24 mouse cellular contexts compared by ENCODE assay signal in the genomic region with DNA sequence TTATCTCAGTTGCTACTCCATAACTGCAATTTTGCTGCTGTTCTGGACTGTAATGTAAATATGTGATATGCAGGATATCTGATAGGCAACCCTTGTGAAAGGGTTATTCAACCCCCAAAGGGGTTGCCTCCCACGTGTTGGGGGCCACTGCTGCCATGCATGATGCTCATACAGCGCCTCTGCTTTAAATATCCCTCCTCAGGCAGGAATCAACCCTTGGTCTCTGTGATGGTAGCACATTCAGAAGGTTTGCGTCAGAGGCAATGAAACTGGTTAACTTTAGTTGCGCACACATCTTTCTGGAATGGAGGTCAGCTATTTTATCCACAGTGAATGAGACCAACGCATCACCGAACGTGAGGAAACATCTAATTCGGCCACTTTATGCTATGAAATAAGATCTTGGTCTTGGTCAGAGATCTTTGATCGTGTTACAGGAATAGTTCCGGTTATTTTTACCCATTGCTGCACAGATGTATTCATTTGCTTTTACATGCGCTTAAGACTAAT.
A peak's percentile ranks its signal among the peaks of the same experiment; 100 is the strongest.
DNase-seq lines count a peak whose midpoint lies in the region; ATAC-seq and TF ChIP-seq lines count a peak whose summit lies in the region.
"Had no signal": no experiment of that assay in that cellular context is flagged by ENCODE, and none has a peak within 500 bp of the region (broad histone marks: within the 10 kb centered on the region; RNA-seq: fewer than 3 reads in every experiment).

No protein-coding gene starts in this region.

- H3K4me3 ChIP-seq in embryonic facial prominence, embryonic 14.5 days (ENCODE audit: low read depth, low read length): no peak overlapping the region
- no peak overlapping the region for H3K4me3 ChIP-seq in embryonic facial prominence, embryonic 10.5 days
- H3K4me3 ChIP-seq in gastrocnemius, adult 2 months: no peak overlapping the region
- H3K4me3 ChIP-seq: embryonic facial prominence, embryonic 12.5 days; embryonic facial prominence, embryonic 15.5 days; erythroblast, embryonic 14.5 days; forebrain, embryonic 10.5 days; forebrain, embryonic 12.5 days had no signal

- peak; percentile 23 for DNase-seq in embryonic facial prominence, embryonic 14.5 days (ENCODE audit: low spot score)
- DNase-seq in embryonic facial prominence, embryonic 10.5 days (ENCODE audit: low spot score): no peak
- peak; percentile 53 for DNase-seq in gastrocnemius, adult 2 months
- no peak for DNase-seq in gastrocnemius, postnatal 25 days
- DNase-seq in A20 (ENCODE audit: low read depth, low spot score): peak; percentile 71
- DNase-seq in skeletal muscle tissue, adult 2 months (ENCODE audit: low read depth, low spot score): peak; percentile 70
- no peak for DNase-seq in neural tube, embryonic 10.5 days (ENCODE audit: extremely low spot score, low spot score)
- DNase-seq: adrenal gland, adult 2 months; adrenal gland, postnatal 10 days; adrenal gland, postnatal 25 days; cerebellum, adult 11 months; cerebellum, adult 18-20 months; cerebellum, adult 8-10 months; cerebellum, adult 9-11 months; cerebellum, postnatal 14 days; cerebellum, postnatal 36 days; embryo, embryonic 11 days had no signal

- ATAC-seq in embryonic facial prominence, embryonic 14.5 days (ENCODE audit: low read depth): no peak
- ATAC-seq: forebrain, embryonic 14.5 days; forebrain, embryonic 16.5 days had no signal

- WGBS in embryonic facial prominence, embryonic 14.5 days: 77% methylated on average over 11 of the region's 11 CpGs
- 88% methylated on average over 11 of the region's 11 CpGs for WGBS in embryonic facial prominence, embryonic 10.5 days

- H3K27me3 ChIP-seq in embryonic facial prominence, embryonic 14.5 days (replicated peaks; ENCODE audit: control insufficient read depth, insufficient read depth, low read length): no peaks in the 10 kb centered on the region
- no peaks in the 10 kb centered on the region for H3K27me3 ChIP-seq in embryonic facial prominence, embryonic 10.5 days (replicated peaks; ENCODE audit: low read depth, poor library complexity, severe bottlenecking)
- H3K27me3 ChIP-seq: embryonic facial prominence, embryonic 12.5 days; embryonic facial prominence, embryonic 15.5 days; forebrain, embryonic 12.5 days had no signal

- TF ChIP-seq CTCF in gastrocnemius, adult 2 months (IDR thresholded peaks at IDR 0.05): no peak

- no peaks in the 10 kb centered on the region for H3K36me3 ChIP-seq in embryonic facial prominence, embryonic 14.5 days (ENCODE audit: control insufficient read depth, insufficient read depth, low read length)
- no peaks in the 10 kb centered on the region for H3K36me3 ChIP-seq in embryonic facial prominence, embryonic 10.5 days (replicated peaks)
- H3K36me3 ChIP-seq: embryonic facial prominence, embryonic 12.5 days; embryonic facial prominence, embryonic 15.5 days; forebrain, embryonic 10.5 days; forebrain, embryonic 12.5 days had no signal

- H3K9ac ChIP-seq in embryonic facial prominence, embryonic 14.5 days (ENCODE audit: low read depth, low read length): no peak overlapping the region
- H3K9ac ChIP-seq: embryonic facial prominence, embryonic 12.5 days; embryonic facial prominence, embryonic 15.5 days; forebrain, embryonic 12.5 days had no signal

- intact Hi-C loops in gastrocnemius, adult 2 months (cut with DNase I): no loop called here

- H3K4me1 ChIP-seq in embryonic facial prominence, embryonic 14.5 days (ENCODE audit: control insufficient read depth, insufficient read depth, low read length): no peaks in the 10 kb centered on the region
- H3K4me1 ChIP-seq in embryonic facial prominence, embryonic 10.5 days: no peaks in the 10 kb centered on the region
- H3K4me1 ChIP-seq: embryonic facial prominence, embryonic 12.5 days; embryonic facial prominence, embryonic 15.5 days; forebrain, embryonic 10.5 days; forebrain, embryonic 12.5 days had no signal

- H3K4me2 ChIP-seq in embryonic facial prominence, embryonic 14.5 days (ENCODE audit: low read depth, low read length): no peak overlapping the region
- H3K4me2 ChIP-seq: embryonic facial prominence, embryonic 12.5 days; embryonic facial prominence, embryonic 15.5 days; forebrain, embryonic 12.5 days had no signal

- no peak overlapping the region for H3K27ac ChIP-seq in embryonic facial prominence, embryonic 14.5 days (replicated peaks; ENCODE audit: low read depth, low read length)
- no peak overlapping the region for H3K27ac ChIP-seq in embryonic facial prominence, embryonic 10.5 days (replicated peaks)
- peak overlapping the region; percentile 75 for H3K27ac ChIP-seq in gastrocnemius, adult 2 months
- H3K27ac ChIP-seq: embryonic facial prominence, embryonic 12.5 days; embryonic facial prominence, embryonic 15.5 days; forebrain, embryonic 10.5 days; forebrain, embryonic 12.5 days had no signal

- H3K9me3 ChIP-seq in embryonic facial prominence, embryonic 14.5 days (ENCODE audit: control insufficient read depth, low read length): no peaks in the 10 kb centered on the region
- no peaks in the 10 kb centered on the region for H3K9me3 ChIP-seq in embryonic facial prominence, embryonic 10.5 days
- H3K9me3 ChIP-seq: embryonic facial prominence, embryonic 12.5 days; embryonic facial prominence, embryonic 15.5 days; forebrain, embryonic 10.5 days; forebrain, embryonic 12.5 days had no signal

Comparison
In these comparisons a context has a peak if more than half of its experiments do, and no peak if none do; other contexts are left out.
1. DNase-seq: peak in embryonic facial prominence, embryonic 14.5 days (single experiment), gastrocnemius, adult 2 months (single experiment), A20 (single experiment) and skeletal muscle tissue, adult 2 months (single experiment); none in embryonic facial prominence, embryonic 10.5 days (single experiment), gastrocnemius, postnatal 25 days (single experiment) and neural tube, embryonic 10.5 days (single experiment).